Mouse (Mus musculus): ENCODE results near the gene B4galnt1.

Gene B4galnt1

DNA sequence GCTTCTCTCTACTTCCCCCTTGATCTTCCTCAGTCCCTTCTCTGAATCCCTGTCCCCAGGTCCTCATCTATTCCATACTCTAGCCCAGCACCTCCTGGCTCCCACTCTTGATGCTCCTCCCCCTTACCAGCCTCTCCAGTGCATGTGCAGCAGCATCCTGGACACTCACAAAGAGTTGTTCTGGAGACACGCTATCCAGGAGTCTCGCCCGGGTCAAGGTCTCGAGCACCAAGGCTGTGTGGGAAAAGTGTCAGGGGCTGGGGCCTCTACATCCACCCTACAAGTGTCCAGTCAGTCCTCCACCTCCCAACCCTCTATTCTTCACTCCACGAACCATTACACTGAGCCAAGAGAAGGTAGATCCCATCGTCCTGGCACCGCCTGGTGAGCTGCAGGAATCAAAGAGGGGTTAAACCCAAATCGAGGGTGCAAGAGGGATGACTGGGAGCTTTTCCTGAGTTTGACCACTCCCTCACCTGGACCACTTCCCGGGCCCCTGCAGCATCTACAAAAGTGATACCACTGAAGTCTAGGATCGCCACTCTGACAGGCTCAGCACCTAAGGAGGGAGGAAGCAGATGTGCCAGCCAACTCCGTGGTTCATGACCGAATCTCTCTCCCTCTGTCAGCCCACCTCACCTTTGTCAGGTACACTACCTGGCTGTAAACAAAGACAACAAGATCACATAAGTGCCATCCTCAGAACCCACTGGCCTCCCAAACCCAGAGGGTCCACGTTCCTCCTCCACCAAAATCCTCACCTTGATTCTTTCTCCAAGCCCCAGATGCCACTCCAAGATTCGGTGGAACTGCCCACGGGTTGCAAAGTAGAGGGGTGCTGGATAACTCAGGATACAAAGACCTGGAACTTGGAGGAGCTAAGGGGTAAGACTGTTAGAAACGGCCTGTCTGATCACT is 8.4 kb downstream of the B4galnt1 start:
- no peak for DNase-seq

DNA sequence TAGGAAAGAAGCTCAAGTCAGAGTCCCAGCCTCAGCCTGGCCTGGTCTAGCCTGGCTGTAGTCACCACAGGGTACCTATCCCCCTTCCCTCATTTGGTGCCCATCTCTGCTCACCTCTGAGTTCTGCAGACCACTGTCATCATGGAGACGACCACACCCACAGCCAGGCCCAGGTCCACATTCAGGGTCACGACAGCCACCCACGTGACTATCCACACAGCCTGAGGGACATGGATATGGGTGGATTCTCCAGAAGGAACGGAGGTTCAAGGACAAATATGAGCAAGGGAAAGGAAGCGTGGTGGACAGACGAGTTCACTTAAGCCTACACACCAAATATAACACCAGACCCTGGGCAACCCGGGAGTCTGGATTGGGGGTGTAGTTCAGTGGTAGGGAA is 9.1 kb downstream of the B4galnt1 start:
- DNase-seq: no peak

DNA sequence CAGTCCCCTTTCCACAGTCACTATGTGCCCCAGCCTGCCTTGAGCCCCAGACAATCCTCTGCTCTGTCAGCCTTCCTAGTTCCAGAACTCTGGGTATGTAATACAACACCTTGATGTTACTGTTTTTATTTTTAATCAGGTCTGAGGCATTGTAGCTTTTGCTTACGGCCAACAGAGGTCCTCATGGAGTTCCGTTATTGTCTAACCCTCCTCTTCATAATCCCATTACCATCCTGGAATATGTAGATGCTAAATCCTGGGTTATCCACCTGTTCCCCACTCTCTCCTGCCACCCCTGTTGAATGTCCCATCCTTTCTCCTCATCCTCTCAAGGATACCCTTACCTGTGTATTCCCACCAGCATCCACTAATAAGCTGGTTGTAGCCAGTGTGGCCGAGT is 11.2 kb downstream of the B4galnt1 start:
- no peak for DNase-seq

DNA sequence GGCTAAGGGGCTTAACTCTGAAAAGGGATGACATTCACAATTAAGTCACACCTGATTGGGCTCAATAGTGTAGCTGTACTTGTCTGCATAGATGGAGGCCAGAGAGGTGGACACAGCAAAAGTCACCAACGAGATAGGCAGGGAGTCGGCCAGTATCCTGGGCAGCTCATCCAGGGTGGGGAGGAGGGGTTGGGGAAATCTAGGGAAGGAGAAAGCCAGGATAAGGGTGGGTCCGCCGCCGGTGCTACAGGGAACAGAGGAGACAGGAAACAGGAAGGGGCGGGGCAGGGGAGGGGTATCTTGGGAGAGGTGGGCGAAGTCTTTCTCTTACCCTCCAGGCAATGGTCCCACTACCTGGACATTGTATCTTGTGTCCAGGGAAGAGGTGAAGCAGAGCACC is 11.7 kb downstream of the B4galnt1 start:
- no peak for DNase-seq

DNA sequence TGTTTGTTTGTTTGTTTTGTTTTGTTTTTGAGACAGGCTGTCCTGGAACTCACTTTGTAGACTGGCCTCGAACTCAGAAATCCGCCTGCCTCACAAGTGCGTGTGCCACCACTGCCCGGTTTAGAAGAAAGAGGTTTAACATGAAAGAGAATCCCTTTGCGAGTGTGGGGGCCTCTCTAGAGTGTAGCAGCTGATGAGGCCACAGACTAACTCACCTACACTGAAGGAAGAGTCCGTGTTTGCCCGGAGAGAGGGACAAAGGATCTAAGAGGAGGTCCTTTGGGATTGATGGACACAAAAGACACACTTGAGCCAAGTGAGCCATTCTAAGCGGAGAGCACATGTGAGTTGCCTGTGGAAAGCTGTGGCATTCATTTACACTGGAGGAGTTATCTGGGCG is 12.2 kb downstream of the B4galnt1 start:
- peak; percentile 11 for DNase-seq

DNA sequence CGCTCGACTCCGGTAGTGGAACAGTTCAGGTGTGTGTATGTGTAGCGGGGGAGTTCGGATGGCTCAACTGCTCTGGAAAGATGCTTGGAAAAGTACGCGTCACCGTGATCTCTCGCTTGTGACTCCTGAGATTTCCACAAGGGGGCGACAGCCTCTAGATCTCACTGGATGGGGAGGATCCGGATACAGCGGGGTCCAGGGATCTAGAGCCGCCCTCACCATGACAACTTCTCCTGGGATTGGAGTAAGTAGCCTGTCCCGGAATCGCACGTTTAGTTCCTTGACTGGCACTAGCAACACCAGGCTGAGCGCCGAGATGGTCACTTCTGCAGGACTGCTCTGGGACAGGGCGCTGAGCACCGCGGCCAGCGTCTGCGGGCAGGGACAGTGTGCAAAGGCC is 12.7 kb downstream of the B4galnt1 start:
- peak; percentile 74 for DNase-seq

DNA sequence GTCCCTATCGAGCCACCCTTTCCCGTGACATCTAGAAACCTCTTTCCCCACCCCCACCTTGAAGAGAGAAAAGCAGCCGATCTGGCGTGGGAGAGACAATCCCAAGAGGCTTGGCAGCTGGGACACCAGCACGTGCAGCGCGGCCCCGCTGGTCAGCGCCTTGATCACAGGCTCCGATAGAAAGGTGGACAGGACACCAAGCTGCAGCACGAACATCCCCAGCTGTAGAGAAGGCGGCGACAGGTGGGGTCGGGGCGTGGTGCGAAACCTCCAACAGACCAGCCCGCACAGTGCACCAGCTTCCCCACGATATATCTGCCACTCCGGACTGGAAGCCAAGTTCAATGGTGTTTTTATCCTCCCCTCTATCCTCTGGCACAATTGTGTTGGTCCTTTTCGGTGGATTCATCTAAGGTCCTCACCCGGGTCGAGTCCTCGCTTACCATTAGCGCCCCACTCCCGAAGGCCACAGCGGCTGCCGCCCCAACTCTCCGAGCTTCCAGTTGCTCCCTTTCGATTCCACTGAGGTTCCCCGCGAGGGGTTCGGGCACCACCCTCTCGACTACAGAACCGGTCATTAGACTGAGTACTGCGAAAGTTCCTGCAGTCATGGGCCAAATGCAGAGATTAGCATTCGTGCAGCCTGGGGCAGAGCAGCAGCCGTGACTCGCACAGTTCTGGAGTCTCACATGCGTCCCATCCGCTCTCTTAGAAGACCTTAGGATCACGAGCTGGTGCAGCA is 13.4 kb downstream of the B4galnt1 start:
- no peak for DNase-seq

DNA sequence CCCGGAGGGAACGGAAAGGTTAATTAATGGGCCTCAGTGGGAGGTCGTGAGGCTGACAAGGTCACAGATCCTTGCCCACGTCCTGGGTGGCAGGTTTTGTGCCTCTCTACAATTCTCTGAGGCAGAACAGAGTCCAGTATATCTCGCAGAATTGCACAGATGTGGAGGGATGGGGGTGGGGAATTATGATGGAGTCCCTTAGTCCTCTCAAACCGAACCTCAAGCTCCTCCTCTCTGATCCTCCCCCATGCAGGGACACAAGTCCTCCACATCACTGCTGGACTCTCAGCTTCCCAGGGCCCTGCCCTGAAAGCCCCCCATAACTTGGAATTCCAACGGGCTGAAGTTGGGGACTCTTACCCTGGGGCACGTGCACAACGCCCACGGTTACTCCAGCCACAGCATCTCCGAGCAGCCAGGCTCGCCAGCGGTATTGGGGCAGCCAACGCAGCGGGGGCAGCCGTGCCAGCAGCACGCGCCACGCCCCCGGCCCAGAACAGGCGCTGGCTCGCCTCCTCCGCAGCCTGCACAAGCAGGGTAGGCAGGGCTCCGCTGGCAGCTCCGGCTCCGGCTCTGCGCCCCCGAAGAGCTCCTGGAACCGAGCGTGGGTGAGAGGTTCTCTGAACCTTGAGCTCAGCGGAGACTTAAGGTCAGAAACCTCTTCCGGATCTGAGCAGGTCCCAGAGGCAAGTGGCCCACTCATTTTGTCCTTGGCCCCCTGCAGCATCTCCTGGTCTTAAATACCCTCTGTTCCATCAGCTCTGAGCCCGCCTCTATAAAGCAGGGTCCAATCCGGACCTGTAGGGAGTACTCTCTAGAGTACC is 15.1 kb downstream of the B4galnt1 start, which contains the start of gene Slc26a10:
TSS of gene Slc26a10 (minus strand) at position 775 of the 824 bp plus-strand sequence.
- no peak for DNase-seq

DNA sequence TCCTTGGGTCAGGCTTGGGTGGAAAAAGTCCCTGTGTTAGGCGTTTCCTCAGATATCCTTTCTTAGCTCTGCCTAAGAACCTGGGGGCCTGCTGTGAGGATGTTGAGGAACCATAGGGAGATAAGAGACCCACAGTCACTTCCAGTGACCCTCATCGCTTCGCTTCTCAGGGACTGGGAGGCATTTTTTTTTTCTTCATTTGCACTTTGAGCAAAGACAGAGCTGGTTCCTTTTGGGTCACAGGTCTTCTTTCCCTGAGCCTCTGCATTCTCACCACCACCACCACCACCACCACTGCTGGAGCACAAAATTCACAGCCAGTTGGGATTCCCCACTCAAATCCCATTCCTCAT is 15.6 kb downstream of the B4galnt1 start:
- DNase-seq: no peak

DNA sequence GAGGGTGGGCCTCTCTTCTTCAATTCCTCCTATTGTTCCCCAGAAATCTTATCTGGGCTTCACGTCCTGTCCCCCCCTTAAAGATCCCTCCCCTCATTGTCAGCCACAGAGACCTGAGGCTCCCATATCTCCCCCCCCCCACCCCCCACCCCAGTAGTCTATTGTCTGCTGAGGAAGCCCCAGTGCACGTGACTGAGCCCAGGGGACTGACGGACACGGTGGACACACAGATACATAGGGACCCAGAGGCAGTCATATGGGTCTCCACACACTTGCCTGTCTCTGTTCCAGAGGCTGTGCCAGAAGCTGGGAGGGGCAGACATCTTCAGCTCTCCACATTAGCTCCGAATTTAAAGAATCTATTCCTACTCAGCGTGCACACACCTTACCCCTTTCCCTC is 16.5 kb downstream of the B4galnt1 start:
- DNase-seq: no peak

DNA sequence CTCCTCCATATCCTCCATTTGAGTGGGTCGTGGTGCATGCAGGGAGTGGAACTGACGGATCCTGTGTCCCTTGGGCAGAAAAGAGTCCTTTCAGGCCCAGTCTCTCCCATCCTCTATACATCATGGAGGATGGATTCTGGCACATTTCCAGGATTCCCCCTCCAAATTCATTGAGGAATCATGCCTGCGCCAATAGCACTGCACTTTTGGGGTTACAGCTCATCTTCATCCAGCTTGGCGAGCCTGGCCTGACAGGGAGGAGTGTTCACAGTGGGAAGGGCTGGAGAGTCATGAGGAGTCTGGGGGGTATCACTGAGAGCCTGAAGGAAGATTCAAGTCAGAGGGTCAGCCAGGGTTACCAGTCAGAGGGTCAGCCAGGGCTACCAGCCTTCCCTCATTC is 17.6 kb downstream of the B4galnt1 start:
- DNase-seq: no peak

DNA sequence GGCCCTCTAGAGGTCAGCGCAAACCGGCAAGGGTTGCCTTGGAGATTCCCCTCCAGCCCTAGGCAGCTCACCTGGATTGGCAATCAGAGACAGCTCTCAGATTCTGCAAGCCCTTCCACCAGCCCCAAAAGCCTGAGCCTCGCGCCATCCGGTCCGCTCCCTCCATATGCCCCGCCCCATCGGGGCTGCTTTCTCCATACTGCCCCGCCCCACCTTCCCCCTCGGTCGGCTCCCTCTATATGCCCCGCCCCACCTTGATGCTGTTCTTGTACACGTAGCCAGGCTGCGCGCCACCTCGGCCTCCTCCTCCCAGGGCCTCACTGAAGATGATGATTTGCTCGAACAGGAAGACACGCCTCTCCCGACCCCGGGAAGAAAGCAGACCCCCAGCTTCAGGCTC is 18.7 kb downstream of the B4galnt1 start:
- DNase-seq: no peak

DNA sequence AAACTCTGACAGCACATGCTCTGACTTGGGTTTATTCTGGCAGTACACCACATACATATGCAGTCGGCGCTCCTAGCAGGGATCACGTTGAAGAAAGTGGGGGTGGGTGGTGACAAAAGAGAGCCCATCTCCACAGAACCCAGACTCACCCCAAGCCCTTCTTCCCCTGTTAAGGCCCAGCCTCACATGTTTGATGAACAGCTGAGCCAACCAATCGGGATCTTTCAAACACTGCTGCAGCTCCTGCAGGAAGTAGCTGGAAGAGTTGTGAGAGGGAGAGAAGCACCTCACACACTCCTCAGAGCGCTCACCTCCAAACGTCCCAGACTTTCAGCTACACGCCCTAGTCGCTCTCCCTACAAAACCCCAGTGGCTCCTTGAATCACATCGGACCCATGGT is 20.1 kb downstream of the B4galnt1 start:
- DNase-seq: no peak

DNA sequence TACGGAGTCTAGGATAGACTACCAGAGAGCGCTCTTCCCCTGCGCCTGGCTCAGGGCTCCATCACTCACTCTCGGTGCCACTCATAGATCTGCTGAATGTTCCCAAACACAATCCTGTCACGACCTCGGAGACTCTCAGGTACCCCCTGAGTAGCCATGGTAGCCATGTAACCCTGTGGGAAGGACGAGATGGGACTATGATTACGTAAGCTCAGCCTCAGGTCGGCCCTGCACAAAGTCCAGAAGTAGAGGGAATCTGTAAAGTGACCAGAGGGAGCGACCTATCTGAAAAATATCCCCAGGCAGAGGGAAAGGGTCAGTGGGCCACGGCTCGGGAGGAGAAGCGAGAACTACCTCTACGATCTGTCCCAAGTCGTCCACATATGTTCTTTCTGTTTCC is 20.5 kb downstream of the B4galnt1 start:
- DNase-seq: no peak

DNA sequence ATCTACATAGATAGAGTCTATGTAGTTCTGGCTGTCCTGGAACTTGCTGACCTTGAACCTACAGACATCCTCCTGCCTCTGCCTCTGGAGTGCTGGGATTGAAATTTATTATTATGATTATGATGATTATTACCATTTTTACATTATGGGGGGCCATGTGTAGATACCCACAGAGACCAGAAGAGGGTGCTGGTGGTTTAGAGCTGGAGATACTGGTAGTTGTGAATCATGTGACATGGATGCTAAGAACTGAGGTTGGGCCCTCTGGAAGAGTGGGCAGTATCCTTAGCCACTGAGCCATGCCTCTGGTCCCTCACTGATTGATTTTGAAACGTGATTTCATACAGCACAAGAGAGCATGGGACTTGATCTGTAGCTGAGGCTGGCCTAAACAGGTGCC is 21.4 kb downstream of the B4galnt1 start:
- DNase-seq: no peak

DNA sequence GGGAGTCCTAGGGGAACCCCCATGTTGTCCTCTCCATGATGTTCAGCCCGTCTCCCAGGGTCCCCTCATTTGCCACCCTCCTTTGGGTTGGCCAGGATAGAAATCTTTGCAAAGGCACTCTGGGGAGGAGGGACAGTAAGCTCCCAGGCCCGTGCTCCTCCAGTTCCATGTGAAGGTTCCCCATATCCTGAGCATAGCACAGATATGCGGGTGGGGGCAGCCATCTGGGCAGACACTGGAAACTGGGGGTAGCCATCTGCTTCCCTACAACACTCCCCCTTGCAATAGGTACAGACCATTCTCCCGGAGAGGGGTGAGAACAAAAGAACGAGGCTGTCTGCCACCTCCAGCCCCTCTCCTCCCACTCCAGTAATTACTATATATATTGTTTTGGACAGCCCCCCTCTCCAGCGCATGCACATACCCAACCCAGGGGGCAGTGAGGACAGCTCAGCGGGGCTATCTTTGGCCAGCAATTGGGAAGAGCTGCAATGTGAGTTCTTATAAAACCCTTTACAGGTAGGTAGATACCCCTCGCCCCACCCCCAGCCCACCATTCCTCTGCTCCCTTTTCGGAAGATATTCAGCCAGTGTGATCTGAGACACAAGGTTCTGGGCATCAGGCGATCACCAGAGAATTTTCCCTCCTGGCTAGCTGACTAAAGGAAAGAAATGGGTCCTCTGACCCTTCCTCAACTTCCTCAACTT is 22.5 kb downstream of the B4galnt1 start:
- peak; percentile 54 for DNase-seq

DNA sequence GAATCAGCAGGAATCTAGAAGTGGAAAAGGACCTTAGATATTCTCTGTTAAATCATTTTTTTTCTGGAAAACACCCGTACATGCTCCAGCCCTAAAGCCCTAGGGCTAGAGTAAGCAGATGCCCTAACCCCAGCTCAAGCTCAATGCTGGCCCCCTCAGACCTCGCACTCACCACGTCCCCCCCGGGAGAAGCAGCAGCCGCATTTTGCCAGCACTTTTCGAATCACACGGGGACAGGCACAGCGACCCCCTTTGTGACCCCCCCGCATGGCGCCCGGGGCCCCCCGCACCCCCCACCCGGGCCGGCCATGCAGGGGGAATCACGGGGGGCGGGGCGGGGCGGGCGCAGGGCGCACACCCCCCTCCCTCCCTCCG is 23.0 kb downstream of the B4galnt1 start:
- DNase-seq: no peak

DNA sequence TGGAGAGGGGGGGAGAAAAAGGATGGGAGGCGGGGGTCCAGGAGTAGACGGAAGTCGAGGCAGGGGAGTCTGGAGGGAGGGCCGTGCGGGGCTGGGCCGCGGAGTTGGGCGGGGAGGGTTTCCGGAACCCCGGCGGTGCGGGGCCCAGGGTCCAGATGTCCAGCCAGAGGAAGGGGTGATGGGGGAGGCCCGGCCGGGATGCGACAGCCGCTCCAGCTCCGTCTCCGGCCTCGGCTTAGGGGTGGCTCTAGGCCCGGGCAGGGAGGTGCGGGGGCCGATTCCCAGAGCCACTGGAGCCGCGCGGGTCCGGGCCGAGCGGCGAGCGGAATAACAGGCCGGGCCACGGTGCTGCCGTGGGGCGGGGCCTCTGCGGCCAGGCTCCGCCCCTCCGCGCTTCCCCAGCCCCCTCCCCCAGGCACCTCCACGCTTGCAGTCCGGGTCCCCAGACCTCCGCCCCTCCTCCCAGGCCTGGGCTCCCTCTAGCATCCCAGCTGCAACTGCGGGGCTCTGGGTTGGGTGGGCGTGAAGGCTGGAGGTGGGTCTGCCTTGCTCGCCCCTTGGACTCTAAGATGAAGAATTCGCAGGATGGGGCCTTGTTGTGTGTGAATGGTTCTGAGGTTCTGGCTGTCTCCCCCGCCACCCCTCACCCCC is 23.6 kb downstream of the B4galnt1 start:
- DNase-seq: peak; percentile 70

DNA sequence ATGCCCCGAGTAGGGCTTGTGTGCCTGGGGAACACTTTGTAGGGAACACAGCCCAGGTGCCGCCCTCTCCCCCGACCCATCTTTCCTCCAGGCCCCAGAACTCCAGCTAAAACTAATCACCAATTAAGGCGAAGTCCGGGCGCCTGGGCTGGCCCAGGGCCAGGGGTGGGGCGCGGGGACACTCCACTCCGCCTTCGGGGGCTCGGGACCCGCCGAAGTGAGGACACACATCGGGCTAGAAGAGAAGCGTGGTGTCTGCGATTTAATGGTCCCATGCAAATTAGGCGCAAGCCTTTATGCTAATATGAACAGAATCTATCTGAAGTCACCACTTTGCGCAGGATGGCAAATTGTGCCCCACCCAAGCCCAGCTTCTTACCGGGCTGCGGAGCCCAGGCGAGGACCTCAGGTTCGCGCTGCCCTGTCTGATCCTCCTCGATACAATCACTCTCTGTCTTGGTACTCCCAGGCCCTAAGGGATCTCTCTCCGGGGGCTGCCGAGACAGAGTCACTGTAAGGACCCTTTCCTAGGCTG is 24.2 kb downstream of the B4galnt1 start:
- peak; percentile 55 for DNase-seq

DNA sequence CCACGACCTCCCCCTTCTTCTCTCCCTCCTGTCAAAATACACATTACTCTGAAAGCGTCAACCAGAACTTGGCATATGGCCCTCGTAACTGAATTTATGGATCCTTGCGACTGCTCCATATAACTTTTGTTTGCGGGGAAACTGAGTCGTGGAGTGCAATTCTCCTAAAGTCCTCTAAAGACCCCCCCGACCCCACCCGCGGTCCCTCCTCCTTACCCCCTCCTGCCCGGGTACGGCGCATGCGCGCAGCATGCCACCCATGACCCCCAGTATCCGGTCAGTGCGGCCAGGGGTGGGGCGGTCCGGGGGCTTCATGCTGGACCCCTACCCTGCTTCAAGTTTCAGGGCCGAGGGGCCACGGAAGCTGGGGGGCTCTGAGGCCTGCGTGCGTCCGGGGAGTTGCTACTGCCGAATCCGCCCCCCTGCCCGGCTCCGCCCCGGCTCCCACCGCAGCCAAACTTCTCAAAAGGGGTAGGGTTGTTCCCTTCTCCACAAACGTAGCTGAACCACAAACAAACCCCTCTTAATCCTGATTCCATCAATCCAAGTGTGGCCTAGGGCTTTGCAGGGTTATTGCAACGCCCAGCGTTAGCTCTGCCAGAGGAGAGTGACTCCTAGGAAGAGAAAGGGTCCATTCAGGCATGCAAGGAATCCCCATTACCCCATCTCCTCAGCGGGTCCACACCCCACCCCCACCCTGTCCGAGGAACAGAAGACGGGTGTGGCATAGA is 24.8 kb downstream of the B4galnt1 start, which contains the start of gene Arhgef25:
TSS of gene Arhgef25 (minus strand) at position 433 of the 731 bp plus-strand sequence.
- no peak for DNase-seq
